Mouse (Mus musculus) layer of hippocampus, adult 9-11 months (tissue): Measurements from ENCODE around the gene Ippk.

Source experiments
- DNase-seq: peaks from one replicate; pipeline ENCODE4 v3.0.0; 2022

The Ippk gene

GRCm38 (mm10) chr13:49433268-49434029 is 12.4 kb downstream of the Ippk start:
- DNase-seq = no peak

- no peak for DNase-seq
Measured at GRCm38 (mm10) chr13:49435745-49436144, 14.7 kb downstream of the Ippk start.

- DNase-seq = peak; percentile 85
Measured at GRCm38 (mm10) chr13:49436170-49436569, 15.1 kb downstream of the Ippk start.

- peak; percentile 65 for DNase-seq
Measured at GRCm38 (mm10) chr13:49444451-49444850, 23.4 kb downstream of the Ippk start.

GRCm38 (mm10) chr13:49449318-49449749 is 28.3 kb downstream of the Ippk start:
- peak; percentile 82 for DNase-seq

- DNase-seq = no peak
Measured at GRCm38 (mm10) chr13:49460276-49460675, 39.2 kb downstream of the Ippk start.

- DNase-seq = peak; percentile 84
Measured at GRCm38 (mm10) chr13:49460692-49461414, 39.8 kb downstream of the Ippk start.

- no peak for DNase-seq
Measured at GRCm38 (mm10) chr13:49461458-49462132, 40.5 kb downstream of the Ippk start.

- no peak for DNase-seq
Measured at GRCm38 (mm10) chr13:49462921-49463320, 41.9 kb downstream of the Ippk start.

- no peak for DNase-seq
Measured at GRCm38 (mm10) chr13:49465875-49466274, 44.8 kb downstream of the Ippk start.

GRCm38 (mm10) chr13:49466393-49467075 is 45.5 kb downstream of the Ippk start:
- DNase-seq = no peak

GRCm38 (mm10) chr13:49467585-49467984 is 46.5 kb downstream of the Ippk start:
- no peak for DNase-seq

GRCm38 (mm10) chr13:49469002-49469401 is 48.0 kb downstream of the Ippk start:
- DNase-seq = no peak

- DNase-seq = no peak
Measured at GRCm38 (mm10) chr13:49470319-49470718, 49.3 kb downstream of the Ippk start.

- no peak for DNase-seq
Measured at GRCm38 (mm10) chr13:49470806-49471205, 49.8 kb downstream of the Ippk start.

GRCm38 (mm10) chr13:49471981-49472675 is 51.1 kb downstream of the Ippk start:
- DNase-seq = no peak

GRCm38 (mm10) chr13:49472676-49473005 is 51.6 kb downstream of the Ippk start:
- no peak for DNase-seq

- no peak for DNase-seq
Measured at GRCm38 (mm10) chr13:49477887-49478286, 56.8 kb downstream of the Ippk start.

- no peak for DNase-seq
Measured at GRCm38 (mm10) chr13:49478851-49479374, 57.9 kb downstream of the Ippk start.

GRCm38 (mm10) chr13:49479399-49479798 is 58.4 kb downstream of the Ippk start:
- no peak for DNase-seq

GRCm38 (mm10) chr13:49480057-49480456 is 59.0 kb downstream of the Ippk start:
- DNase-seq = peak; percentile 56

GRCm38 (mm10) chr13:49480551-49480950 is 59.5 kb downstream of the Ippk start:
- DNase-seq = peak; percentile 66
